In genomic region chr7:71023253-71023945, GRCm38 (mm10) we compare ENCODE assay signal across 8 mouse cellular contexts.
A peak's percentile ranks its signal among the peaks of the same experiment; 100 is the strongest.
DNase-seq lines count a peak whose midpoint lies in the region; ATAC-seq and TF ChIP-seq lines count a peak whose summit lies in the region.

No protein-coding gene starts in this region.

- H3K27ac ChIP-seq in heart, embryonic 13.5 days (replicated peaks), result no peak overlapping the region
- H3K27ac ChIP-seq in embryonic facial prominence, embryonic 13.5 days, result no peak overlapping the region
- peak overlapping the region; percentile 80 for H3K27ac ChIP-seq in kidney, embryonic 16.5 days (ENCODE audit: low read length)
- H3K27ac ChIP-seq in midbrain, postnatal 0 days (ENCODE audit: low read depth, low read length), result 0 out of 2 replicates have a peak overlapping the region, but pooled peaks have one; percentile 3

- 8% methylated on average over 16 of the region's 16 CpGs for WGBS in heart, embryonic 13.5 days
- WGBS in embryonic facial prominence, embryonic 13.5 days, result 8% methylated on average over 16 of the region's 16 CpGs
- 2% methylated on average over 16 of the region's 16 CpGs for WGBS in kidney, embryonic 16.5 days
- 5% methylated on average over 15 of the region's 16 CpGs for WGBS in midbrain, postnatal 0 days

- peaks cover 20% of the 10 kb centered on the region for H3K4me1 ChIP-seq in heart, embryonic 13.5 days
- peaks cover 14% of the 10 kb centered on the region for H3K4me1 ChIP-seq in embryonic facial prominence, embryonic 13.5 days
- H3K4me1 ChIP-seq in kidney, embryonic 16.5 days (ENCODE audit: insufficient read depth, low read length), result peaks cover 20% of the 10 kb centered on the region
- no peaks in the 10 kb centered on the region for H3K4me1 ChIP-seq in midbrain, postnatal 0 days (ENCODE audit: insufficient read depth, low read length)

- no peak for ATAC-seq in heart, embryonic 13.5 days (ENCODE audit: extremely low read depth, insufficient number of reproducible peaks, low FRiP score, low TSS enrichment)
- ATAC-seq in embryonic facial prominence, embryonic 13.5 days (ENCODE audit: insufficient number of reproducible peaks, insufficient read depth, low FRiP score, low TSS enrichment, low read depth), result no peak
- peak; percentile 92 for ATAC-seq in kidney, embryonic 16.5 days (ENCODE audit: low FRiP score, low TSS enrichment)
- no peak for ATAC-seq in midbrain, postnatal 0 days (ENCODE audit: low FRiP score)

- peak overlapping the region; percentile 69 for H3K9ac ChIP-seq in heart, embryonic 13.5 days
- peak overlapping the region; percentile 61; the same call in 1 of the 2 replicates for H3K9ac ChIP-seq in embryonic facial prominence, embryonic 13.5 days
- H3K9ac ChIP-seq in kidney, embryonic 16.5 days (replicated peaks; ENCODE audit: low read length), result peak overlapping the region; percentile 72
- H3K9ac ChIP-seq in midbrain, postnatal 0 days (replicated peaks; ENCODE audit: low read length, poor library complexity, severe bottlenecking), result peak overlapping the region; percentile 48; the same call in 1 of the 2 replicates

- H3K36me3 ChIP-seq in heart, embryonic 13.5 days, result no peaks in the 10 kb centered on the region
- no peaks in the 10 kb centered on the region for H3K36me3 ChIP-seq in embryonic facial prominence, embryonic 13.5 days
- no peaks in the 10 kb centered on the region for H3K36me3 ChIP-seq in kidney, embryonic 16.5 days (ENCODE audit: insufficient read depth, low read length)
- H3K36me3 ChIP-seq in midbrain, postnatal 0 days (ENCODE audit: insufficient read depth, low read length), result no peaks in the 10 kb centered on the region

- TF ChIP-seq CTCF in midbrain, postnatal 0 days (IDR thresholded peaks at IDR 0.05), result no peak

- H3K4me3 ChIP-seq in heart, embryonic 13.5 days, result peak overlapping the region; percentile 45
- peak overlapping the region; percentile 32 for H3K4me3 ChIP-seq in embryonic facial prominence, embryonic 13.5 days
- H3K4me3 ChIP-seq in kidney, embryonic 16.5 days (ENCODE audit: low read length), result peak overlapping the region; percentile 46
- peak overlapping the region; percentile 29 for H3K4me3 ChIP-seq in midbrain, postnatal 0 days (ENCODE audit: low read depth, low read length)

- intact Hi-C loops in heart, postnatal 25 days (cut with DNase I), result no loop called here

- H3K9me3 ChIP-seq in heart, embryonic 13.5 days, result peaks cover 7% of the 10 kb centered on the region
- H3K9me3 ChIP-seq in embryonic facial prominence, embryonic 13.5 days, result peaks cover 8% of the 10 kb centered on the region; the same call in 1 of the 2 replicates
- H3K9me3 ChIP-seq in kidney, embryonic 16.5 days (ENCODE audit: low read length), result no peaks in the 10 kb centered on the region
- H3K9me3 ChIP-seq in midbrain, postnatal 0 days (ENCODE audit: low read length), result no peaks in the 10 kb centered on the region

- H3K4me2 ChIP-seq in heart, embryonic 13.5 days, result peak overlapping the region; percentile 75
- H3K4me2 ChIP-seq in embryonic facial prominence, embryonic 13.5 days, result peak overlapping the region; percentile 60
- H3K4me2 ChIP-seq in kidney, embryonic 16.5 days (replicated peaks; ENCODE audit: low read depth, low read length), result peak overlapping the region; percentile 69
- peak overlapping the region; percentile 65 for H3K4me2 ChIP-seq in midbrain, postnatal 0 days (ENCODE audit: low read depth, low read length, poor library complexity, severe bottlenecking)

- peaks cover 10% of the 10 kb centered on the region for H3K27me3 ChIP-seq in heart, embryonic 13.5 days (replicated peaks)
- peaks cover 36% of the 10 kb centered on the region; the same call in 1 of the 2 replicates for H3K27me3 ChIP-seq in embryonic facial prominence, embryonic 13.5 days
- no peaks in the 10 kb centered on the region for H3K27me3 ChIP-seq in kidney, embryonic 16.5 days (ENCODE audit: insufficient read depth, low read length)
- no peaks in the 10 kb centered on the region for H3K27me3 ChIP-seq in midbrain, postnatal 0 days (ENCODE audit: insufficient read depth, low read length)

- DNase-seq in heart, postnatal 25 days (ENCODE audit: low spot score), result no peak
- peak; percentile 24 for DNase-seq in midbrain, postnatal 0 days (ENCODE audit: low spot score)
- DNase-seq in layer of hippocampus, adult 11-12 months (ENCODE audit: low spot score), result no peak
- no peak for DNase-seq in layer of hippocampus, postnatal 10 days (ENCODE audit: low spot score in 2 of 2)
- DNase-seq in layer of hippocampus, adult 9-11 months, result no peak

Comparison
In these comparisons a context has a peak if more than half of its experiments do, and no peak if none do; other contexts are left out.
1. H3K27ac ChIP-seq: peak in kidney, embryonic 16.5 days (single experiment) and midbrain, postnatal 0 days (single experiment); none in heart, embryonic 13.5 days (single experiment) and embryonic facial prominence, embryonic 13.5 days (single experiment).
2. Peak in every context shown above with its lines, with median percentiles within 50 percentile points of each other: H3K4me2 ChIP-seq, H3K4me3 ChIP-seq and H3K9ac ChIP-seq.